Mouse (Mus musculus) forebrain, embryonic 13.5 days (tissue): ENCODE results near the gene Neurl3. TPM values are rescaled to one million over a fixed set of nuclear protein-coding genes. Genes with fewer than 3 reads are reported as not detected.
A peak's percentile ranks its signal among the peaks of the same experiment; 100 is the strongest.

Experiments used
- ATAC-seq: fragments of 200-750 bp; cut with Nextera tagmentation; 2 replicates; pipeline ENCODE4 v1.8.0; 2017
- H3K27ac ChIP-seq: fragments of 300-500 bp; sonication (generic); 2 replicates; pipeline ENCODE4 v1.5.1; 2015; ENCODE audit warnings: inconsistent platforms, mild to moderate bottlenecking, moderate library complexity
- H3K27me3 ChIP-seq: fragments of 300-500 bp; sonication (generic); 2 replicates; pipeline ENCODE4 v1.6.1; 2015; ENCODE audit warnings: mild to moderate bottlenecking, inconsistent platforms
- H3K36me3 ChIP-seq: fragments of 300-500 bp; sonication (generic); 2 replicates; pipeline ENCODE4 v1.6.1; 2015; ENCODE audit warnings: mild to moderate bottlenecking, inconsistent platforms; ENCODE audit not compliant: poor library complexity, severe bottlenecking
- H3K4me1 ChIP-seq: fragments of 300-500 bp; sonication (generic); 2 replicates; pipeline ENCODE4 v1.6.1; 2015; ENCODE audit warnings: inconsistent platforms
- H3K4me2 ChIP-seq: fragments of 300-500 bp; sonication (generic); 2 replicates; pipeline ENCODE4 v1.6.1; 2015; ENCODE audit warnings: inconsistent platforms, mild to moderate bottlenecking, moderate library complexity
- H3K4me3 ChIP-seq: fragments of 300-500 bp; sonication (generic); 2 replicates; pipeline ENCODE4 v1.5.1; 2015; ENCODE audit warnings: mild to moderate bottlenecking, inconsistent platforms
- H3K9ac ChIP-seq: fragments of 300-500 bp; sonication (generic); 2 replicates; pipeline ENCODE4 v1.6.1; 2015; ENCODE audit warnings: mild to moderate bottlenecking, inconsistent platforms
- H3K9me3 ChIP-seq: fragments of 300-500 bp; sonication (generic); replicated peaks from 2 replicates; pipeline ENCODE4 v1.6.1; 2016; ENCODE audit warnings: inconsistent platforms
- WGBS: fragments of 180-500 bp; shearing (Covaris S2); methylation state at CpG from one replicate; pipeline ENCODE4 v1.1.7; 2015; 5-methylcytosine and 5-hydroxymethylcytosine counted together
- polyA plus RNA-seq: library from polyadenylated mRNA; unstranded; fragments of >200 nt; fragmentation: Nextera tagmentation; extraction: Ambion mirVana; gene quantifications from 2 replicates; pipeline ENCODE4 v1.2.1, GENCODE M21; 2015

Neurl3 gene
- polyA plus RNA-seq = 0.32 and 0.43 TPM in 2 replicates

DNA sequence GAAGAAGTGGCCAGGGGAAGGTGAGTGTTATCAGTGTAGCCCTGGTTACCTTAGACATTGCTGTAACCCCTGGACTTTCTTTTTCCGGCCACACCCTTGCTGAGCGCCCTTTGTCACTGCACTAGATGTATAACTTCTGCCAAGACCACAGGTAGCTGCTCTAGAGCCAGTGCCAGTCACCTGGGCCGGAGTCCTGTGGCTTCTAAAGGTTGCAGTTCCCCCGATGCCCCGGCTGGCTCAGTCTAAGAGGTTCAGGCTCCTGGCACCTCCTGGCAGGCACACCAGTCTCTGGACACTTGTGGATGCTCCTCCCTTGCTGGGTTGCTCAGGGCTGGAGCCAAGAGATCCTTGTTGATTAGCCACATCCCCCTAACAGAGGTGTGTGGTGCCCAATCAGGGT lies at the start of gene Neurl3:
Gene Neurl3 (minus strand): TSS at position 225 of the 400 bp plus-strand sequence.
- Histone ChIP-seq H3K9ac (no peak within 1 kb of the TSS), H3K27me3 (peaks cover 10% of the 10 kb centered on the region), H3K9me3 (no peaks in the 10 kb centered on the region), H3K4me2 (no peak within 1 kb of the TSS), H3K4me1 (no peaks in the 10 kb centered on the region), H3K36me3 (no peaks in the 10 kb centered on the region), H3K27ac (no peak within 1 kb of the TSS), H3K4me3 (no peak within 1 kb of the TSS)
- 97% methylated on average over 5 of the region's 5 CpGs for WGBS
- no peak for ATAC-seq

DNA sequence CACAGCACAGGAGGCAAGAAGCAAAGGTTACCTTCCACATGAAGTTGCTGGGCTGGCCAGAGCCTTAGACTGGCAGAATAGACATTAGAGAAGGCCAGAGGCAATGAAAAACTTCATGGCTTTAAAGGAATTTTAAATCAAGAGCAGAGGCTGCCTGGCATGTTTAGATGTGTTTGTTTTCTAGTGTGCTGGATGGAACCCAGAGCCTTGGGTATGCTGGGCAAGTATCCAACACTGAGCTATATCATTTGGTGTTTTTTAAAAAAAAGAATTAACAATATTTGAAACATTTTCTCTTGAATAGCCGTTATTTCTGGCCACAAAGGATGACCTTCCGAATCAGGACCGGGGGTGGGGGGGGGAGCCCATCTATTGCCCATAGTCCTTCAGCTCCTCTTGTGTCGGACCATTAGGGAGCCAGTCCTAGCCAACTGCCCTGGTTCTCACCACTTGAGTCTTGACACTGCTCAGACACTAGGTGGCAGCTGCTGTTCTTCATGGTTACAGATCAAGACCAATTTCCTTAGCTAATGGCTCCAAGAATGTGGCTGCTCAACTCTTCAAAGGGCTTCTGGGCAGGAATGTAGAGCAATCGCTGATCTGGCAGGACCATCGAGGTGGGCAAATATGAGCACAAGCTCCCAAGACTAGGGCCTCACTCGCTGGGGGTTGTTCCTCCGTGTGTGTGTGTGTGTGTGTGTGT lies 49.4 kb upstream of the Neurl3 start:
- Histone ChIP-seq H3K9ac (no peak overlapping the region), H3K27me3 (no peaks in the 10 kb centered on the region), H3K4me2 (no peak overlapping the region), H3K4me1 (no peaks in the 10 kb centered on the region), H3K9me3 (no peaks in the 10 kb centered on the region), H3K36me3 (peaks cover 14% of the 10 kb centered on the region; the same call in 1 of the 2 replicates), H3K4me3 (no peak overlapping the region), H3K27ac (no peak overlapping the region)
- ATAC-seq = peak; percentile 63
- 53% methylated on average over 8 of the region's 8 CpGs for WGBS

DNA sequence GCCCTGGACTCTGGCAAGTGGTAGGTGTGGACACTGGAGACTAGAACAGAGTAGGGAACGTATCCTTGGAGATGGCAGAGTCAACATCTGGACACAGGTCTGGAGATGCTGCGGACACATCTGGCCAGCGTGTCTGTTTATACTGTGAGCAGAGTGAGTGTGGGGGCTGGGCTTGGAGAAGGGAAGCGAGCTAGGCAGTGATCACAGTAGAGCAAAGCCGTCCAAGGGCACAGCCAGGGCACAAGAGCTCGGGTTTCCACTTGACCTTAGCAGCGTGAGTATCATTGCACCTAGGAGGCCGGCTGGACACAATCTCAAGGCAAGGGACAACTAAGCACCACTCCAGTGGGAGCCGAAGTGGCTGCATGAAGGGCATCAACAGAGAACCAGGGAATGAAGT lies 48.6 kb upstream of the Neurl3 start:
- H3K36me3 ChIP-seq = peaks cover 14% of the 10 kb centered on the region; the same call in 1 of the 2 replicates
- no peak for ATAC-seq
- 81% methylated on average over 9 of the region's 9 CpGs for WGBS
- H3K27me3 ChIP-seq = no peaks in the 10 kb centered on the region
- no peak overlapping the region for H3K4me3 ChIP-seq
- H3K9me3 ChIP-seq = no peaks in the 10 kb centered on the region
- no peaks in the 10 kb centered on the region for H3K4me1 ChIP-seq
- no peak overlapping the region for H3K4me2 ChIP-seq
- no peak overlapping the region for H3K9ac ChIP-seq
- no peak overlapping the region for H3K27ac ChIP-seq

DNA sequence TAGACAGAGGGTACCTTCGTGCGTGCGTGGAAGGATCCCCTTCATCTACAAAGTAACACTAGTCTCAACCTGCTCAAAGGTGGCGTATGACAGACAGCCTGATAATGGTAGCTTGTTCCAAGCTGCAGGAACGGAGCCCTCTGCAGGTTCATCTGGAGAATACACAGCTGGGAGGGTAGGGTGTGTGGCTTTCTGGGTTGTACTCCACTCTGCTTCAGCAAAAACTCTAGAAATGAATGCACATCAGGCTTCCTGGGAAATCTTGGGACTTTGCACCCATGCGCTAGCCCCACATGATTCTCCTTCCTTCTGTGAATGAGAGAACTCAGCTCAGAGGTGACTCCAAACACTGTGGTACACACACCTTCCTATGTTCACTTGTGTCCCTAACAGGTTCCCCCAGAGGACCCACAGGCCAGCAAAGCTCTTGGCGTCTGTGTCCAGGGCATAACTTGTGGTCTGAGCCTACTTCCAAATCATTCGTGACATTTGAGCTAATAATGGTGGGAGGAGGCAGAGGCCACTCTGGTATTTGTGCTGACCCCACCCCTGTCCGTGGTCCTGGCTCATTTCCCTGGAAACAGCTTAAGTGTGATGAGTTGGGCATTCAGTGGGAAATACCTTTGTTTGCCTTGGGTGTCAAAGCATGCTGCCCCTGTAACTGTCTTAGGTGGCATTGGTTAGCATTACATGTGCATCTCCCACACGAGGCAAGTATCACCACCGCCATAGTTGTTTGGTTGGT lies 47.5 kb upstream of the Neurl3 start:
- H3K9me3 ChIP-seq = no peaks in the 10 kb centered on the region
- H3K4me2 ChIP-seq = no peak overlapping the region
- H3K36me3 ChIP-seq = 0 out of 2 replicates have a peak, but pooled peaks cover 5% of the 10 kb centered on the region
- no peaks in the 10 kb centered on the region for H3K4me1 ChIP-seq
- ATAC-seq = no peak
- H3K27ac ChIP-seq = no peak overlapping the region
- H3K4me3 ChIP-seq = no peak overlapping the region
- no peaks in the 10 kb centered on the region for H3K27me3 ChIP-seq
- 69% methylated on average over 11 of the region's 11 CpGs for WGBS
- no peak overlapping the region for H3K9ac ChIP-seq

DNA sequence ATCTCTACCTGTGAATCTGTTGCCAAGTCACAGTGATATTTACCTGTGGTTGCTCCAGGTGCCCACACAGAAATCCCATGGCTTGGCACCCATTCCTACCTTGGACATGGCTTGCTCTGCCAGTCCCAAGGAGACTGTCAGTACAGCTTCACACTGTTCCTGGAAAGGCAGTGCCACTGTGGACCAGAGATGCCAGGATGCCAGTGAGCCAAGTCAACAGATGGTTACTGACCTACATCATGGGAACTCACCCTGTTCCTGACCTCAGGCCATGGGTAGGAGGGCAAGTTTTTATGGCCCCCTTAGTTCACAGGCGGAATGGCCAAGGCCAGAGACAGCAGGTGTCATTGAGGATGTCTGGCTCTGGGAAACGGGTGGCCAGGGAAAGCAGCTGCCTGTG lies 46.7 kb upstream of the Neurl3 start:
- H3K9me3 ChIP-seq = no peaks in the 10 kb centered on the region
- no peaks in the 10 kb centered on the region for H3K4me1 ChIP-seq
- 0 out of 2 replicates have a peak, but pooled peaks cover 5% of the 10 kb centered on the region for H3K36me3 ChIP-seq
- ATAC-seq = no peak
- no peak overlapping the region for H3K27ac ChIP-seq
- WGBS = 87% methylated on average over 2 of the region's 2 CpGs
- H3K27me3 ChIP-seq = no peaks in the 10 kb centered on the region
- H3K9ac ChIP-seq = no peak overlapping the region
- no peak overlapping the region for H3K4me2 ChIP-seq
- no peak overlapping the region for H3K4me3 ChIP-seq

DNA sequence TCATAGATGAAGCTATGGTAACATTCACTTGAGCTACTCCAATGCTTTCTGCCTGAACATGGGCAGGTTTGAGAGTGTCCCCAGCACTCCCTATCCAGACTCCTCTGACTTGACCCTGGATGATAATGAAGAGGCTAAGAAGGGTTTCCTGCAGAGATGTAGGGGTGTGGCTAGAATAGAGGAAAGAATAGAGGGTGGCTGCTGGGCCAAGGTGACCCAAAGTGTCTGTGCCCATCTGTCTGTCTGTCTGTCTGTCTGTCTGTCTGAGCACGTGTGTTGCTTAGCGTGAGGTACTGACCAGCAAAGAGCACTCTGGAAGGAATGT lies 41.3 kb upstream of the Neurl3 start:
- no peak for ATAC-seq
- 90% methylated on average over 2 of the region's 2 CpGs for WGBS

DNA sequence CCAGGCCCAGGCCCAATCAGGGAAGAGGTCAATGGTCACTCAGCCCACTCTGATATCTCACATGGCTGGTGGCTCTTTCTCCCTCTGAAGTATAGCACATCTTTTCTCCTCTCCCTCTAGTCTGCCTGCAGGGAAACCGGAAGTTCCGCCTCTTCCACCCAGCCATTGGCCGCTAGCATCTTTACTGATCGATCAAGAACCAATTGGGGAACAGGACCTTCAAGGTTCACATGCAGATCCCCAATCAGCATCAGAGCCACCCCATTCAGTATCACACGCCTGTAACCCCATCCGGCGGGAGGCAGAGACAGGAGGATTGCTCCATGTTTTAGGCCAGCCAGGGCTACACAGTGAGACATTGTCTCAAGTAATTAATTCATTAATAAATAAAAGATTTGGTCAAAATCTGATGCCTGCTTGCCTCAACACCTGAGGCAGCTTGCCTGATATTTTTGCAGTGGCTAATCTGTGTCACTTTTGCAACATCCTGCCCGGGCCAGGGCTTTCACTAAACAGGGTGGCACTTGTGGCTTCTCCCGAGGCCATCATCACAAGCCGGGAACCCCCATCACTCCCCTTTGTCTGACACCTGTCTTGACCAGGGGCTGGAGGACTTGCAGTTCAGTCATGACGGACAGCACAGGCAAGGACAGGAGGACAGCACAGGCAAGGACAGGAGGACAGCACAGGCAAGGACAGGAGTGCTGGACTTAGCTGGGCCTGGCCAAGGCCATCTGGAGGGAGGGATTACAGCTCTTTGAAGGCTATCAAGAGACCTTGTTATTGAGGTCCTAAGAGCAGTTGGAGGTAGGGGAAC lies 40.7 kb upstream of the Neurl3 start:
- Histone ChIP-seq H3K9ac (no peak overlapping the region), H3K27me3 (no peaks in the 10 kb centered on the region), H3K4me3 (no peak overlapping the region), H3K9me3 (no peaks in the 10 kb centered on the region), H3K36me3 (no peaks in the 10 kb centered on the region), H3K4me2 (no peak overlapping the region), H3K4me1 (no peaks in the 10 kb centered on the region), H3K27ac (no peak overlapping the region)
- ATAC-seq = peak; percentile 48; the same call in 1 of the 2 replicates
- 93% methylated on average over 11 of the region's 11 CpGs for WGBS

More for the DNA sequence above, 41.3 kb upstream of the Neurl3 start:
- no peak overlapping the region for H3K27ac ChIP-seq
- H3K4me1 ChIP-seq = no peaks in the 10 kb centered on the region
- no peak overlapping the region for H3K4me2 ChIP-seq
- no peaks in the 10 kb centered on the region for H3K9me3 ChIP-seq
- no peaks in the 10 kb centered on the region for H3K27me3 ChIP-seq
- no peak overlapping the region for H3K4me3 ChIP-seq
- no peak overlapping the region for H3K9ac ChIP-seq
- no peaks in the 10 kb centered on the region for H3K36me3 ChIP-seq

DNA sequence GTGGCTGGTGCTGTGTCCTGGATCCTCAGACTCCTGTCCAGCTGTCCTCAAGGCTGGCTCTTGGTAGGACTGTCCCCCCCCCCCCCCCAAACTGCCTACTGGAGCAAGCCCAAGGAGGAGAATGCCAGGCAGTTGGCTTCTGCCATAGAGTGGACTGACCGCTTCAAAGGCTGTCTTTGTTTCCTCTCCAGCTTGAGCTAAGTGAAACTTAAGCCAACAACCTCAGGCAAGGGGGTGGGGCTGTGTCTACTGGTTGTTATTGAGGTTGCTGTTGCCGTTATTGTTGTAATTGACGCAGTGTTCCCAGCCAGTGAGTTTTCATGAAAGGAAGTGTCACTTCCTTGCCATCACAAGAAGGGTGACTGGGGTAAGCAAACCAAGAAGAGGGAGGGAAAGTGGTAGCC lies 35.0 kb upstream of the Neurl3 start:
- no peak overlapping the region for H3K27ac ChIP-seq
- H3K36me3 ChIP-seq = no peaks in the 10 kb centered on the region
- H3K27me3 ChIP-seq = peaks cover 14% of the 10 kb centered on the region
- no peaks in the 10 kb centered on the region for H3K9me3 ChIP-seq
- WGBS = 9% methylated on average over 3 of the region's 3 CpGs
- H3K4me3 ChIP-seq = no peak overlapping the region
- ATAC-seq = no peak
- H3K4me2 ChIP-seq = peak overlapping the region; percentile 4
- H3K9ac ChIP-seq = no peak overlapping the region
- H3K4me1 ChIP-seq = peaks cover 18% of the 10 kb centered on the region

DNA sequence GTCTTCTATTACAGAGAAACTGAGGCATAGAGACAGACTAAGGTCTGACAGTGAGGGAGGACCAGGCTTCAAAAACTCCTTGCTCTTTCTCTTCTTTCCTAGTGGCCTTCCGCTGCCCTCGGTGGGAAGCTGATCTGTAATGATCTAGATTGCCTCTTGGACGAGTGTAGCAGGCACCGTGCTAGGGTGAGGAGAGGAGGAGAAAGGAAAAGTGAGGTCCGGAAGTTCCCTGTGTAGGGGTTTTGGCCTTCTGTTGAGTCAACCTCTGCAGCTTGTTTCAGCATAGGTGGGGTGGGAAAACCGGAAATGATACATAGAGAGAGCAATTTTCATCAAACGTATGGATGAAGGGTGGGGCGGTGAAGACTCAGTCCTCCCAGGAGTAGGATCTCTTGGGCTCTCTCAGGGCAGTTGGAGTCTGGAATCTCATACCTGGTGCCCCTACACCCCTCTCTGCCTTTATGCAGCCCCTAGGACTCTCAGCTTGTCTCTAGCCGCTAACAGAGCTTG lies 34.5 kb upstream of the Neurl3 start:
- H3K4me3 ChIP-seq = peak overlapping the region; percentile 54; the same call in 1 of the 2 replicates
- ATAC-seq = no peak
- H3K27ac ChIP-seq = no peak overlapping the region
- H3K9me3 ChIP-seq = no peaks in the 10 kb centered on the region
- no peaks in the 10 kb centered on the region for H3K36me3 ChIP-seq
- WGBS = 66% methylated on average over 9 of the region's 9 CpGs
- H3K9ac ChIP-seq = no peak overlapping the region
- H3K4me1 ChIP-seq = peaks cover 18% of the 10 kb centered on the region
- H3K27me3 ChIP-seq = peaks cover 17% of the 10 kb centered on the region
- peak overlapping the region; percentile 96 for H3K4me2 ChIP-seq

DNA sequence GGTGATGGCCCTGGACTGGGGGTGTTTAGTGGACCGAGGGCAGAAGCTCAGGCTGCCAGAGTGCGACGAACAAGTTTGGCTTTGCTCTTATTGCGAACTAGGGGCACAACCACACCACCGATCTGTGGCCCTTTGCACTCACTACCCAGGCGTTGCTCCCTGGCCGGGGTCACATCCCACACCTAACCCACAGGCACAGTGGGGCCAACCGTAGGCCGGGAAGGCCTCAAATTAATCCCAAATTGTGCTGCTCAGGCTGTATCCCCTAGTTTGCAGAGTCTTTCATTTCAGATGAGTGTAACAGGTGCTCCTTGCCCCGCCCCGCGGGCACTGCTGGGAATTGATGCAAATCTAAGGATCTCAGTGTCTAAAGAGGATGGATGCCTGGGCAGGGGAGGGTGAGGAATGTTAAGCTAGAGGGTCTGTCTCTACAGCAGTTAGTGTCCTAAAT lies 34.0 kb upstream of the Neurl3 start:
- Histone ChIP-seq H3K9ac (peak overlapping the region; percentile 66), H3K9me3 (no peaks in the 10 kb centered on the region), H3K36me3 (no peaks in the 10 kb centered on the region), H3K4me1 (peaks cover 18% of the 10 kb centered on the region), H3K4me2 (peak overlapping the region; percentile 96), H3K4me3 (peak overlapping the region; percentile 54), H3K27ac (no peak overlapping the region), H3K27me3 (peaks cover 17% of the 10 kb centered on the region)
- ATAC-seq = no peak
- 3% methylated on average over 12 of the region's 12 CpGs for WGBS

DNA sequence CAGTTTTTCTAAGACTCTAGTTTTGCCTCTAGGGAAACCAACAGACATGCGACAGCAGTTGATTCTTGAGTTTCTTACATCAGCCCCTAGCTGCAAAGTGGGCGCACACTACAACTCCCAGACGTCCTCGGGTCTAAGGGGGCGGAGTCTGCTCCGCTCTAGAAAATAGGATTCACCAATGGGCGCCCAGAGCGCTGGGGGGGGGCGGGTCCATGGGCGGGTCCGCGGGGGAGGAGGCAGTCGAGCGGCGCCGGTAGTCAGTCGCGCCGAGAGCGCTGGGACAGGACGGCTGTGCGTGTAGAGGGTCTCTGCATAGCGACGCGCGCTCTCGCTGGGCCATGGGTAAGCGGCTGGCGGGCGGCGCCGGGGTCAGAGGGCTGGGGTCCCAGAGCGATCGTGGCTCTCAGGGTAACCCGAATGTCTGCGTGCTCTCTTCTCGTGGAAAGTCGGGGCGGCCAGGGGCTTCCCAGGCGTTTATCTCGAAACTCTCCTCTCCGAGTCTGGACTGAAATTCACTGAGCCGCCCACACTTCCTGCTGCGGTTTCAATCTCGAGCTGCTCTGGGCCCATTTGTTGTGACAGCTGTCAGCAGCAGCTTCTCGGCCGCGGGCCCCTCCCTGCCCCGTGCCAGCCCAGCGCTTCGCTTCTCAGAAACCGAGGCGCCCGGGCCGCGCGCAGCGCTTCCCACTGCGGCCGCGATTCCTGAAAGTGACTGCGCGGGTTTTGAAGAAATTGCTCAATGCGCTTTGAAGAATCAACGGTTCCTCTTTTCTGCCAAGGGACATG lies 33.2 kb upstream of the Neurl3 start, which contains the start of gene Arid5a:
Gene Arid5a (plus strand): TSS at position 239 of the 786 bp plus-strand sequence.
- H3K4me2 ChIP-seq = peak within 1 kb of the TSS; percentile 96
- peak within 1 kb of the TSS; percentile 54 for H3K4me3 ChIP-seq
- H3K27ac ChIP-seq = no peak within 1 kb of the TSS
- peak; percentile 94 for ATAC-seq
- peaks cover 17% of the 10 kb centered on the region for H3K27me3 ChIP-seq
- H3K4me1 ChIP-seq = peaks cover 23% of the 10 kb centered on the region
- H3K36me3 ChIP-seq = no peaks in the 10 kb centered on the region
- no peaks in the 10 kb centered on the region for H3K9me3 ChIP-seq
- WGBS = 1% methylated on average over 56 of the region's 65 CpGs
- peak within 1 kb of the TSS; percentile 66 for H3K9ac ChIP-seq
